Mouse (Mus musculus): ENCODE measurements around the gene Mybbp1a.

The Mybbp1a gene

DNA sequence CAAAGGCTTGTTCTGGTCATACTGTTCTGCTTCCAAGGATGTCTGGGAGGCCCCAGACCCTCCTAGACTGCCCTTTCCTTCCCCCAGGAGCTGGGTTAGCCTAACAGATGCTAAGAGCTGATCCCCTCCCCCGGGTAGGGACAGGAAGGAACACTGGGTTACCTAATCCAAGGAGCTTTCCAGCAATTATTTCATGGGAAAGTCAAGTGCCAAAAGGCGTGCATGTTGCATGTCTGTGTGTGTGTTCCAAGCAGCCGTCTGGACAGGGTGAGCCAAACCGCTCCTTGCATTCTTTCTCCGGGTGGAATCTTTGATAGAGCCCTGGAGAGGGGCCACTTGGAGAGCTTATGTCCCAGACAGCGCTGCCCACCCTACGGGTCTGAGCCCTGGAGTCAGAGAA is 28.1 kb upstream of the Mybbp1a start:
- in situ Hi-C loops (cut with MboI, MseI), result no loop called here

DNA sequence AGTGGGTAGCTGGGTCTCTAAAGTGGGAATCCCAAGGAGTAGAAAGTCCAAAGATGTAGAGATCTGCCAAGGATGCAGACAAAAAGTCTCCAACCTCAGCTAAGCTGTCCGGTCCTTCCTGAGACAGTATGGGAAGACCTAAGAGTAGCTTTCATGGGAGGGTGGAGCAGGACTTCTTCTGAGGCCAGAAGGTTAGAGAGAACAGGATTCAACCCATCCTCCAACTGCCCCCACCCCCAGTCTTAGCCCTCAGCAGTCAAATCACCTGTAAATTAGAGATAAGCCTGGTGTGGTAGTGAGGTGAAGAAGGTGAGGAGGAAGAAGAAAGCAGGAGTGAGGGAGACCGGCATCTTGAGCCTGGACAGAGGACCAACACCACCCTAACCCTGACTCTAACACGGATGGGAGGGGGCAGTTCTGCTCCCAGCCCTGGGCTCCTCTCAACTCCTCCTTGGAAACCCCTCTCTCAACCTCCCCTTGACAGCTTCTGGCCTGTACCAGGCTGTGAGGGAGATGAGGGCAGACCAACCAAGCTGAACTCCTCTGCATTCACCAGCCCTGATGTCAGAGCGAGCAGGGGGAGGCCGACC is 27.5 kb upstream of the Mybbp1a start:
- in situ Hi-C loops (cut with MboI, MseI), result no loop called here

DNA sequence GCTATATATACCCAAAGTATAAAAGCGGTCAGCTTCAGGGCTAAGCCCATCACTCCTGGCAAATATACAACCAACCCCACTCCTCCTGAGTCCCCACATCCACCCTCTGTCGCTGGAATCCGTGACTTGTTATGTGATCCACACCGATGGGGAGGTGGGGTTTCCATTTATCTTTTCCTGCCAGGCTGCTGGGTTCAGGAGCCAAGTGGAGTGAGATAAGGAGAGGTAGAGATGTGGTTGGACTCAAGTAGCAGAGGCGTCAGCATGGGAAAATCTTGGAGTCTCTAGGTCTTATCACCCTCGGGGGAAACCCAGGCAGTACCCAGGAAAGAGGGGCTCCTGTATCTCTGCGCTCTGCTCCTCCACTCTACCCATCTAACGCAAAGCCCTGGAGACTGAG is 26.0 kb upstream of the Mybbp1a start:
- in situ Hi-C loops (cut with MboI, MseI), result loop anchor here (5.0 kb wide), 1 partner anchor 58 kb away; no protein-coding TSS in a partner anchor

DNA sequence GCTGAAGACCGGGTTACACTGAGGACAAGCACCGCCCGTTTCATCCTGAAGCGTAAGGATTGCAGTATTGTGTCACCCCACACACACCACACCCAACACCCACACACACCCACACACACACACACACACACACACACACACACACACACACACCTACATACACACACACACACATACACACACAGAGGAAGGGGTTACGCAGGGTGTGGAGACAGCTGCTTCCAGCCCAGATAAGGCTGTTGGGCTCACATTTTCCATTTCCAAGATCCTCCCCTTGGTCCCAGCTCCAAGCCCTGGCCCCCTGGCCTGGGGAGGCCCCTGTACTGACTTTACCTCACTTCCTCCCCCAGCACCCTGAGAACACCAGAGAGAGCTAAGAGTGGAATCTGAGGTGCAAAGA is 24.5 kb upstream of the Mybbp1a start:
- in situ Hi-C loops (cut with MboI, MseI), result loop anchor here (5.0 kb wide), 1 partner anchor 59 kb away; no protein-coding TSS in a partner anchor

DNA sequence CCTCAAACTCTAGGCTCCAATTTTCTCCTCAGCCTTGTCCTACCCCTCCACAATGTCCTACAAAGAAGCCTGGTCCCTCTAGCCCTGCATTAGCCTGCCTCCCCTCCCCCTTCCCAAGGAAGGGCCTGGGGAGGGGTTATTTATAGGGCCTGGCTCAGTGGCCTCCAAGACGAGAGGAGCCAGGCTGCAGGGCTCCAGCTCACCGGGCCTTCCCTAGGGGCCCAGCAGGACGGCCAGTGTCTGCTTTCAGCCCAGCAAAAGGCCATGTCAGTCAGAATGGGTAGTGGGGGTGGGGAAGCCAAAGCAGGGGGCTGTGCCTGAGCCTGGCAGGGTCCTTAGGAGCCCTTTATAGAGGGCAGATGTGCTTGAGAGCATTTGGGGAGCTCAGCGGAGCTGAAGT is 23.8 kb upstream of the Mybbp1a start:
- in situ Hi-C loops (cut with MboI, MseI), result loop anchor here (5.0 kb wide), 1 partner anchor 60 kb away; no protein-coding TSS in a partner anchor

DNA sequence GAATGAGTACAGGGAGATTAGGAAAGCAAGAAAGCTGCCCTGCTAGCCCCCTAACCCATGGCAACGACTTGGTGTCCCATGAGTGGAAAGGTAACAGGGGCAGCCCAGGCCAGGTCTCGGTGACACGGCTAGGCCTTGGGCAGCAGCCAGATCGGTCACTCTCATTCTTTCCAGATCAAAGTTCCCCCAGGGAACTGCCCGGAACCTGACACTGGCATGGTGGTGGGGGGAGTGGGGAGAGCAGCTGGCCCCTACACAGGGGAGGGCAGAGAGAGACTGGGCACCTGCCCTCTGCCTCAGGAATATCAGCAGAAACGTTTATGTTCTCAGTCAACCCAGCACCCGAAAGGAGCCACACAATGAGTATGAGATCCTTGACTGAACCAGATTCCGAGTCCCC is 22.9 kb upstream of the Mybbp1a start:
- in situ Hi-C loops (cut with MboI, MseI), result loop anchor here (5.0 kb wide), 1 partner anchor 61 kb away; no protein-coding TSS in a partner anchor

DNA sequence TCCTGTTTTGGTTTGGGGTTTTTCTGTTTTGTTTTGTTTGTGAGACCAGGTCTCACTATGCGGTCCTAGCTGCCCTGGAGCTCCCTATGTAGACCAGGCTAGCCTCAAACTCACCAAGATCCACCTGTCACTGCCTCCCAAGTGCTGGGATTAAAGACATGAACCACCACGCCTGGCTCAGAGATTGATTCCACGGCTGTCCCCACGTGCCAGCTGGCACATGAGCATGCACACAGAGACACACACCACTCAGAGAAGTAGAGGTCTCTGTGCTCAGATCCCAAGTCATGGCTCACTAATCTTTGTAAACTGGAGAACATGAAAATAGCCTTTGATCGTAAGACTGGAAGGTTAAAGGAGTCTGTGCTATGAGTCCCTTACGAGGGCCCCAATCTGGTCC is 22.1 kb upstream of the Mybbp1a start:
- in situ Hi-C loops (cut with MboI, MseI), result loop anchor here (5.0 kb wide), 1 partner anchor 62 kb away; no protein-coding TSS in a partner anchor

DNA sequence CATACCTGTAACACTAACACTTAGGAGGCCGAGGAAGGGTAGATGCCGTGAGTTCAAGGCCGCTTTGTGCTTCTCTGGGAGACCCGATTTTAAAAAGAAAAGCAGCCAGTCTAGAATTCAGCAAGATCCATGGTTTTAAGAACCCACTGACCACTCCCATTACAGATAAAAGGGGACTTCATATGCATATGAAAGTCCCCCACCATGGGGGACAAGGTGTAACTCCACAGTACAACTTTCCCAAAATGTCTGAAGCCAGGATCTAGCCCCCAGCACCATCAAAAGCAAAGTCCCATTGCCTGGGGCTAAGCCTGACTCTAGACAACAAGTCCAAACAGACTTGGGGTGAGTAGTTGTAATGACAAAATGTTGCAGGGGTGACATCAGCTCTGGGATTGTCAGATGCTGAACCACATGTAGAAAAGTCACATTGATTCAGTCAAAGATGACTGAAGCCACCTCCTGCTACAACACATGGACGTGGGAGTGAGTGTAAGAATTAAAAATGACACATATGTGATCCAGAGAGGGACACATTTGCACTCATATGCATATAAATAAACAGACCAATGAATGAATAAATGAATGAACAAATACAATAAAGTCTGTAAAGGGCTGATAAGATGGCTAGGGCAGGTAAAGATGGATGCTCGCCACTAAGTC is 20.6 kb upstream of the Mybbp1a start:
- in situ Hi-C loops (cut with MboI, MseI), result no loop called here

DNA sequence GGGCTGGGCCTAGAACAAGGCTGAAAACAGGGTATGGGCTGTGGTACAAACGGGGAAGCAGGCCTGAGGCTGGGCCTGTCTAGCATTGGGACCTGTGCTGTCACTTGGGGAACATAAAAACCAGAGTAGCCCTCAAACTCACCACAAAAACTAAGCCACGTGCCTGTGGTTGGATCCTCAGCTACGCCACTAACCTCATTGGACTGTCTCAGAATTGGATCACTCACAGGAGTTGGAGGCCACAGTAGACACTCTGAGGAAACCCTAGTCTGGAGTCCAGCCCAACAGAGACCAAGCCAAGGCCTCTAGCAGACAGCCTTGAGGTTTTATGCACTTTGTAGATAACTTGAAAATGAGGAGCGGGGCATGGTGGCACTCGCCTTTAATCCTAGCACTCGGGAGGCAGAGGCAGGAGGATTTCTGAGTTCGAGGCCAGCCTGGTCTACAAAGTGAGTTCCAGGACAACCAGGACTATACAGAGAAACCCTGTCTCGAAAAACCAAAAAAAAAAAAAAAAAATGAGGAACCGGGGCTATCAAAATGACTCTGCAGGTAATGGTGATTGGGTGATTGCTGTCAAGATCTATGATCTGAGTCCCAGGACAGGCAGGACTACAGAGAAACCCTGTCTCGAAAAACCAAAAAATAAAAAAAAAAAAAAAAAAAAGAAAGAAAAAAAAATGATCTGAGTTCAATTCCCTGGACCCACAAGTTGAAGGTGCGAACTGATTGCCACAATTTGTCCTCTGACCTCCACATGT is 19.5 kb upstream of the Mybbp1a start:
- in situ Hi-C loops (cut with MboI, MseI), result no loop called here

DNA sequence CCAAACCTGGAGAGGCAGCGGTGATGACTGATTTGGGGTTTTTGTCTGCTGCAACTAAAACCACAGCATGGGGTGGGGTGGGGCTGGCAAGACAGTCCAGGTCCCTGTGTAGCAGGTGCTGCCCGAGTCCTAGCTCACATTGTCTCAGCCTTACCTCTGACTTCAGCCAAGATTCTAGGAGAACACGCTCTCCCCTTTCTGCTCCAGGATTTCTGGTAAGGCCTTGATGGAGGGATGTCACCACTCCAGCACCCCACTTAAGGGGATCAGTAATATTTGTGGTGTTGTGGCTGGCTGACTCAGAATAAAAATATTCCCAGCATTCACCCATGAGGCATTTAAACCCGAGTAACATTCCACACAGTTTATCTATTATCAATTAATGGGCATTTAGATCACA is 17.5 kb upstream of the Mybbp1a start:
- in situ Hi-C loops (cut with MboI, MseI), result no loop called here

DNA sequence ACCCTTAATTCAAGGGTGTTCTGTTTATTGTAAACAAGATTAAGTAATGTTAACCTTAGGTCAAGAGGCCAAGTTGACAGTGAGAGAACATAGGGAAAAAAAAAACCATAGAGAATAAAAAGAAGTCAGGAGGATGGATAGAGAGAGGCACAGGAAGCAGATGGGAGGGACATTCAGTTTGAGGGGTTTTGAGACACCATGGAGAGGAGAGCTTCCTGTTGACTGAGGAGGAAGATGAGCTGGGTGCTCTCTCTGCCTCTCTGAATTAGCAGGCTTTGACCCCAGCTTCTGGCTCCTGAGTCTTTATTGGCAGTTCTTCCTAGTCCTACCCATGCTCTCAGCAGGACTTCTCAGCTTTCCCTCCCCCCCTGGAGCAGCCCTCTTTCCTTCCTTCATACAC is 16.0 kb upstream of the Mybbp1a start:
- in situ Hi-C loops (cut with MboI, MseI), result loop anchor here (5.0 to 25.0 kb wide), 2 partner anchors 193 to 1413 kb away; partner anchors contain the start of genes Derl2, Dhx33 and Mis12

DNA sequence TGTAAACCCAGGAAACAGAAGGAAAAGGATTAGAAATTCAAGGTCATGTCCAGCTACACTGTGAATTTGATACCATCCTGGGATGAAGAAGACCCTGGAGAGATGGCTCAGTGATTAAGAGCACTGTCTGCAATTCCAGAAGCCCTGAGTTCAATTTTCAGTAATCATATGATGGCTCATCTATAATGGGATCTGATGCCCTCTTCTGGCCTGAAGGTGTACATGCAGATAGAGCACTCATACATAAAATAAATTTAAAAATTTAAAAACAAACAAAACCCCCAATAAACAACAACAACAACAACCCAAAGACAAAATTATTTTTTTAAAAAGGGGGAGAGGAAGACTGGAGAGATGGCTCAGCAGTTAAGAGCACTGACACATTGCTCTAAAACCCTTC is 14.3 kb upstream of the Mybbp1a start:
- in situ Hi-C loops (cut with MboI, MseI), result loop anchor here (5.0 to 25.0 kb wide), 2 partner anchors 195 to 1415 kb away; partner anchors contain the start of genes Derl2, Dhx33 and Mis12

DNA sequence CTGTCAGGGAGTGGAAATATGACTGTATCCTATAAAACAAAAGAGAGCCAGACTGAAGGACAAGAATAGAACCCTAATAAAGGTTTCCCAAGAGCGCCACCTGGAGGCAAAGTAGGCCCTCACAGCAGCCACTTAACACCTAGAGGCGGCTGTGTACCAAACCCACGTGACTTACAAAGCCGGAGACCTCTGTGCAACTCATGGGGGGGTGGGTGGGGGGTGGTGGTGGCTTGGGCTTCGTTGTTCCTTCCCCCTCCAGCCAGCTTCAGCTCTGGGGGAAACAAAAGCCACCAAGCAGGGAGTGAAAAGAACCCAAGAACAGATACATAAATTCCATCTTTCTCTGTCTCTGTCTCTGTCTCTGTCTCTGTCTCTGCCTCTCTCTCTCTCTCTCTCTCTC is 12.5 kb upstream of the Mybbp1a start:
- in situ Hi-C loops (cut with MboI, MseI), result loop anchor here (5.0 to 25.0 kb wide), 2 partner anchors 196 to 1416 kb away; partner anchors contain the start of genes Derl2, Dhx33 and Mis12

DNA sequence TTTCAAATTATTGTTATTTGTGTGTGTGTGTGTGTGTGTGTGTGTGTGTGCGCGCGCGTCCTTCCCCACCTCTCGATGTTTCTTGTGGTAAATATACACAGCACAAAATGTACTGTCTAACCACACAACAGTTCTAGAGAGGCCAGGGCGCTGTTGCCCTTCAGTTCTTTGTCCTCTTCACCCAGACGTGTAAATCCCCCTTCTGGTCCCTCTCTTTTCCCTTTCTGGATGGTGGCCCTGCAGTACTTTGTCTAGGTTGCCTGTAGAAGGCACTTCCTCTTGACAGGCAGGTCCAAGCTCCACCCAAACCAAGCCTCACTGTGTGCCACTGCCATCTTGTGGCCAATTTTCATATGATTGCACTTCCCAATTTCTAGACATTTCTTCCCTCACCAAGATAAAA is 11.9 kb upstream of the Mybbp1a start:
- in situ Hi-C loops (cut with MboI, MseI), result loop anchor here (5.0 to 25.0 kb wide), 2 partner anchors 197 to 1417 kb away; partner anchors contain the start of genes Derl2, Dhx33 and Mis12

DNA sequence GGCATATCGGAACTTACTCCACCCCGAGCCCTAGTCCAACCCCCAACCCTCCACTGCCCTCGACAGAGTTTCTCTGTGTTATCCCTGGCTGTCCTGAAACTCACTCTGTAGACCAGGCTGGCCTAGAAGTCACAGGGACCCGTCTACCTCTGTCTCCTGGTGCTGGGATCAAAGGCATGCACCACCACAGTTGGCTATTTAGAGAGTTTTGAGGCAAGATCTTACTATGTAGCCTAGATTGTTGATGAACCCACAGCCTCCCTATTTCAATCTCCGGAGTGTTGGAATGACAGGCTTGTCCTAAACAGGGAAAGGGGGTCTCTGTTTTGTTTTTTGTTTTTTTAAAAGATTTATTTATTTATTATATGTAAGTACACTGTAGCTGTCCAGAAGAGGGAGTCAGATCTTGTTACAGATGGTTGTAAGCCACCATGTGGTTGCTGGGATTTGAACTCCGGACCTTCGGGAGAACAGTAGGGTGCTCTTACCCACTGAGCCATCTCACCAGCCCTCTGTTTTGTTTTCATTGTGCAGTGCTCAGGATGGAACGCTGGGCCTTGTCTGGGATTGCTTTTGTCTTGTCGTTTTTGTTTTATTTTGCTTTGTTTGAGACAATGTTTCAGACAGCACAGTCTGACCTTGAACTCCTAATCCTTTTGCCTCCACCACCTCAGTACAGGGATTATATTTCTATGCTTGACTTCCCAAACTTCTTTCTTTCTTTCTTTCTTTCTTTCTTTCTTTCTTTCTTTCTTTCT is 10.7 kb upstream of the Mybbp1a start:
- in situ Hi-C loops (cut with MboI, MseI), result loop anchor here (25.0 kb wide), 1 partner anchor 1418 kb away; the partner anchor contains the start of genes Derl2, Dhx33 and Mis12

DNA sequence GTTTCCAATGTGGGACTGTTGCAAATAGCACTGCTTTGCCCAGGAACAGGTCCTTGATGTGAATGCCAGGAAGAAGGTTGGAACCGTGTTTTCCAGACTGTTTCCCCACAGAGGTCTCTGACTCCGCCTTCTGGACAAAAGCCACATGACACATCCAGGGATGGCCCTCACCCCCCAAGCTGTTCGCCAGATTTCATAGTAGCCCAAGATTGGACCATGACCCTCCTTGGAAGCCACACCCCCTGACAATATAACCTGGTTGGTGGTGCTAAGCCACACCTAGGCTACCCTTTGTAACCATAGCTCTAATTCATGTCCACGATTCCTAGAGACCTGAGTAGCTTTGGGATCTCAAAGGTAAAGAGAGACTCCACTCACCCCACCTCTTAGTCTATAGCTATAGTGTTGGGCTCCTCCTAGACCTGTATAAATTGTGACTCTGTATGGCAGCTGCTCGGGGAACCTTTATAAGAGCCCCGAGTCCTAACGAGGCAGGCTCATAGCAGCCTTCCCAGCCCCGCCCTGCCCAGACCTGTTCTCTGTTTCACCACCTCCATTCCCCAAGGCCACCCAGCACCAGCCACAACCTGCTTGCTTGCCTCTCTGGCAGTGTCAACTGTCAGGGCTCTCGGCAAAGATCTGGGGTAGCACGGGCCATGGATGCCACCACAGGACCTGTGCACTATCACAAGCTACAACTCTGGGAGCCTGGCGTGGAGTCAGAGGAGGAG is 6.0 kb upstream of the Mybbp1a start, which contains the start of gene Ggt6:
Gene Ggt6 (plus strand): TSS at position 564 of the 731 bp plus-strand sequence.
- in situ Hi-C loops (cut with MboI, MseI), result loop anchor here (25.0 kb wide), 1 partner anchor 1423 kb away; the partner anchor contains the start of genes Derl2, Dhx33 and Mis12

DNA sequence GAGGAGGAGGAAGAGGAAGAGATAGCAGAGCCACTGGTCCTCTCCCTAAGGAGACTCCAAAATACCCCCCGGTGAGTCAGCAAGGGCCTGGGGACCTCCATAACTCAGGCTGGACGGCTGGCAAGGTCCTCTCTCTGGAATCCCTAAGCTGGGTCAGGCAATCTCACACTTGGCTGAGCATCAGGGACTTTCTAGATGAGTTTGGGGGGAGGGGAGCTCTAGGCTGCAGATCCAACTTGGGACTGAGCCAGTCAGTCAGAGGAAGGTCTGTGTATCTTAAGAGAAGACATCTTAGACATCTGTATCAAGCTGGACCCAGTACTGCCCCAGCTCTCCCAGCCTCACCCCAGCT is 5.5 kb upstream of the Mybbp1a start:
- in situ Hi-C loops (cut with MboI, MseI), result loop anchor here (25.0 kb wide), 1 partner anchor 1423 kb away; the partner anchor contains the start of genes Derl2, Dhx33 and Mis12

DNA sequence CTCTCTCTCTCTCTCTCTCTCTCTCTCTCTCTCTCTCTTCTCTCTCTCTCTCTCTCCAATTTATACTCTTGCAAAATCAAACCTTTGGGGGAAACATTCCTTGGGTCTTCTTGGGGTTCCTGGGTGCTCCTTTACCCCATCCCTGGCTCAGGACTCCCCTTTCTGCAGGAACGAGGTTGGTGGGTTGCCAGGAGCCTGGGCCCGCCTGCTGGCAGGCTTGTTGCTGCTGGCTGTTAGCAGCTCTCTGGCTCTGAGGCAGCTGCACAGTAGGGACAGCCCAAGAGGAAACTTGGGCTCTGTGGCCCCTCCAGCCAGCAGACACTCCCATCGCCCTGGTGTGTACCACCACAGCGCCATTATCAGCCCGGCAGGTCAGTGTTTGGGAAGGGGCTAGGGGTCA is 4.9 kb upstream of the Mybbp1a start:
- in situ Hi-C loops (cut with MboI, MseI), result loop anchor here (25.0 kb wide), 1 partner anchor 1424 kb away; the partner anchor contains the start of genes Derl2, Dhx33 and Mis12

DNA sequence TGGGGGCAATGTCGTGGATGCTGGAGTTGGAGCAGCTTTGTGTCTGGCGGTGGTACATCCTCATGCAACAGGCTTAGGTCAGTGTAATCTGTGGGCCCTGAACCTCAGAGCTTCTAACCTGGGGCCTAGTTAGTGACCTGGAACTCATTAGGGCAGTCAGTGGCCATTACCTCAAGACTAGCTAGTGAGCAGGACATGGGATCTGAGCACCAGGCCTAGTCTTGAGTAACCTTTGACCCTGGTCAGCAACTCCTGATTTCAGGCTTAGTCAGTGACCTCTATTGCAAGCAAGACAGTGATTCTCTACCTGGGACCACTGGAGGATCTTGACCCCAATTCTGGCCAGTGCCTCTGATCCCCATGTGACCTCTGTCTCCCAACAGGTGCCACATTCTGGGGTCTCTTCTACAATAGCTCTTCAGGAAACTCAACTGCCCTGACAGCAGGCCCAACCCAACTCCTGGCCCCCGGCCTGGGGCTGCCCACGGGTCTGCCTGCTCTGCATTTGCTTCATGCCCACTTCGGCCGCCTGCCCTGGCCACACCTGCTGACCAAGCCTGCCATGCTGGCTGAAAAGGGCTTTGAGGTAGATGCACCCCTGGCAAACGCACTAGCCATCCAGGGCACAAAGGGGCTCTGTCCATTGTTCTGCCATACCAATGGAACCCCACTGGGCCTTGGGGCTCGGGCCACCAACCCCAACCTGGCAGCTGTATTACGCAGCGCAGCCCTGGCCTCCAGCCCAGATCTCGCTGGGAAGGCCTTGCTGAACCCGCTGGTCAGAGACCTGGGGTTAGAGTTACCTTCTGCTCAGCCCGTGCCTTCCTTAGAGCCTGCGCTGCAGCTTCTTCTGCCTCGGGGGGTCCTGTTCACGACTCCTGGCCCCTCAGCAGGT is 4.2 kb upstream of the Mybbp1a start:
- in situ Hi-C loops (cut with MboI, MseI), result loop anchor here (25.0 kb wide), 1 partner anchor 1425 kb away; the partner anchor contains the start of genes Derl2, Dhx33 and Mis12

Measured in T-helper 2 cell (primary cell).